Mouse (Mus musculus) heart, adult 9 months (tissue): ENCODE measurements at regions not wholly inside any gene's neighbourhood (a gene's known extent, or its start where the extent isn't known, plus 50 kb on each side); places are given as distances from the start of the nearest gene placed in this dataset.

Experiments
- DNase-seq, 2 experiments: peaks; one replicate each; pipeline ENCODE4 v3.0.0; 2022; ENCODE audit warnings: low spot score in 2 of 2

- DNase-seq, result no peak
Measured at GRCm38 (mm10) chr8:109012655-109013054, 481.2 kb upstream of the Pmfbp1 start.

- DNase-seq, result no peak
Measured at GRCm38 (mm10) chr8:109013577-109013976, 480.2 kb upstream of the Pmfbp1 start.

GRCm38 (mm10) chr8:109014746-109015145 lies 479.1 kb upstream of the Pmfbp1 start:
- DNase-seq, result no peak

- DNase-seq, result no peak
Measured at GRCm38 (mm10) chr8:109019565-109019964, 474.3 kb upstream of the Pmfbp1 start.

- no peak for DNase-seq
Measured at GRCm38 (mm10) chr8:109020102-109020501, 473.7 kb upstream of the Pmfbp1 start.

GRCm38 (mm10) chr8:109027923-109028322 lies 465.9 kb upstream of the Pmfbp1 start:
- DNase-seq, result no peak

GRCm38 (mm10) chr8:109053608-109054007 lies 440.2 kb upstream of the Pmfbp1 start:
- no peak for DNase-seq

GRCm38 (mm10) chr8:109059152-109059551 lies 434.7 kb upstream of the Pmfbp1 start:
- DNase-seq, result no peak

- no peak for DNase-seq
Measured at GRCm38 (mm10) chr8:109062376-109062775, 431.5 kb upstream of the Pmfbp1 start.

GRCm38 (mm10) chr8:109073715-109074114 lies 420.1 kb upstream of the Pmfbp1 start:
- DNase-seq, result no peak

GRCm38 (mm10) chr8:109075006-109075405 lies 418.8 kb upstream of the Pmfbp1 start:
- no peak for DNase-seq

GRCm38 (mm10) chr8:109079223-109079622 lies 414.6 kb upstream of the Pmfbp1 start:
- DNase-seq, result no peak

GRCm38 (mm10) chr8:109081295-109081694 lies 412.5 kb upstream of the Pmfbp1 start:
- DNase-seq, result peak; percentile 54 to 56

GRCm38 (mm10) chr8:109085134-109085533 lies 408.7 kb upstream of the Pmfbp1 start:
- DNase-seq, result no peak

GRCm38 (mm10) chr8:109087781-109088180 lies 406.0 kb upstream of the Pmfbp1 start:
- DNase-seq, result no peak

- no peak for DNase-seq
Measured at GRCm38 (mm10) chr8:109099671-109100070, 394.2 kb upstream of the Pmfbp1 start.

GRCm38 (mm10) chr8:109101416-109101815 lies 392.4 kb upstream of the Pmfbp1 start:
- no peak for DNase-seq

GRCm38 (mm10) chr8:109104798-109105326 lies 389.0 kb upstream of the Pmfbp1 start:
- no peak for DNase-seq

- DNase-seq, result peak in 1 of 2 experiments; percentile 1
Measured at GRCm38 (mm10) chr8:109105693-109106092, 388.1 kb upstream of the Pmfbp1 start.

GRCm38 (mm10) chr8:109106971-109107370 lies 386.9 kb upstream of the Pmfbp1 start:
- DNase-seq, result no peak

GRCm38 (mm10) chr8:109107762-109108161 lies 386.1 kb upstream of the Pmfbp1 start:
- no peak for DNase-seq

- no peak for DNase-seq
Measured at GRCm38 (mm10) chr8:109109390-109109789, 384.4 kb upstream of the Pmfbp1 start.

- DNase-seq, result no peak
Measured at GRCm38 (mm10) chr8:109121776-109122175, 372.1 kb upstream of the Pmfbp1 start.

- DNase-seq, result no peak
Measured at GRCm38 (mm10) chr8:109142495-109143158, 351.2 kb upstream of the Pmfbp1 start.
